Mouse (Mus musculus) heart, postnatal 25 days (tissue): ENCODE measurements around the gene Ccdc160. TPM values are rescaled to one million over a fixed set of nuclear protein-coding genes. Genes with fewer than 3 reads are reported as not detected.

ENCODE experiments used
- DNase-seq: peaks from one replicate; pipeline ENCODE4 v3.0.0; 2022; ENCODE audit warnings: low spot score
- intact Hi-C: fragments of 180-260 bp; cut with DNase I; formaldehyde crosslinking; loops from one replicate; pipeline ENCODE4 v1.15.1; 2025
- microRNA-seq: library from miRNA; unstranded; fragments of <30 nt; microRNA quantifications from one replicate; pipeline ENCODE4 v1.2.0, GENCODE M21; 2022
- total RNA-seq, 2 experiments: library from RNA; stranded (reverse); gene quantifications; 2 replicates each; pipeline ENCODE4 v1.2.3; 2021

Gene Ccdc160
- total RNA-seq, 2 experiments from 2014 or later, result 0.22 to 0.60 TPM

DNA sequence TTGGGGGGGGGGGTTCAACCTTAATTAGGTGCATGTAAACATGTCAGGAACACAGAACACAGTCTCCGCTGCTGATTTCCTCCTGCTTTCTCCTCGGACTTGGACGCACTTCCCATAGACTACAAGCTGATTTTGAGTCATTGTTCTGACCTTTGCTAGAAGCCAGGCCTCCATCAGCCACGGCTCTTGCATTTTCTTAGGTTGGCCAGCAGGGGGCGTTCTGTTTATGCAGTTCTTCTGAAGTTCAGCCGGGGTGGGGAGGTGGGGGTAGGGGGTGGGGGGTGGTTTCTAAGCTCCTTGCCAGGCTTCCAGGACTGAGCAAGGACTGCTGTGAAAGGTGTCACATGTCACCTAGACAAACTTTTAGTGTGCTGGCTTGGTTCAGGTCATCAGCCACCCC, 8.6 kb downstream of the Ccdc160 start:
- intact Hi-C loops, result no loop called here
- no peak for DNase-seq

DNA sequence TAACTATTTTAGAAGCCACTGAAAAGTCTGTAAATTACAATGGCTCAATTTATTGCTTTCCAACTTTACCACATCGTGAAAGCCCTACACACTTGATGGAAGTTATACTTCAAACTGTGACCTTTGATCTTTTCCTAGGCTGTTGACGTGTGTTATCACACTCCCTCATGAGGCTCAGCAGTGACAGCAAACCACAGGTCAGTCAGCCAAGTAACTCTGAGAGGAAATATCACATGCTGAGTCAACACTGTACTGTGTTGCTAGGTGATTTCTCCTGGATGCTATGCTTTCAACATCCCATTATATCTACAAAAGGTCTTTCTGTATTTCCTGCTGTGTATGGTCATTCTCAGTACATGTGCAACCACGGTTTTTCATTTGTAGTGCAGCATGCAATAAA, 28.3 kb downstream of the Ccdc160 start:
- intact Hi-C loops, result no loop called here
- no peak for DNase-seq

Small RNA genes within 50 kb of the gene (microRNA-seq; reads per million reads assigned to microRNA genes)
- gene Mir106a (23.3 reads per million, percentile 38 among the genes with 10 or more reads in this experiment), gene Mir18b (not detected), gene Mir19b-2 (not detected), gene Mir20b (13.9 reads per million, percentile 30 among the genes with 10 or more reads in this experiment), gene Mir363 (7.5 reads per million, percentile 20 among the genes with 10 or more reads in this experiment), gene Mir92-2 (145 reads per million, percentile 62 among the genes with 10 or more reads in this experiment)

Other genes with a start within 250 kb of the Ccdc160 start
- 10 to 100 TPM; 14.6 to 22.6 TPM for gene Gpc3, start 177.2 kb upstream of the Ccdc160 start, total RNA-seq
- 1 to 10 TPM; 4.1 to 5.2 TPM for gene Phf6, start 121.1 kb downstream of the Ccdc160 start, total RNA-seq
- gene Hprt, start 196.9 kb downstream of the Ccdc160 start, total RNA-seq, result 10 to 100 TPM; 57.7 to 66.7 TPM